Mouse (Mus musculus): ENCODE measurements around the gene Grik4. TPM values are rescaled to one million over a fixed set of nuclear protein-coding genes. Genes with fewer than 3 reads are reported as not detected.

Gene Grik4
- polyA plus RNA-seq, 1 experiment, result 0.17 TPM

DNA sequence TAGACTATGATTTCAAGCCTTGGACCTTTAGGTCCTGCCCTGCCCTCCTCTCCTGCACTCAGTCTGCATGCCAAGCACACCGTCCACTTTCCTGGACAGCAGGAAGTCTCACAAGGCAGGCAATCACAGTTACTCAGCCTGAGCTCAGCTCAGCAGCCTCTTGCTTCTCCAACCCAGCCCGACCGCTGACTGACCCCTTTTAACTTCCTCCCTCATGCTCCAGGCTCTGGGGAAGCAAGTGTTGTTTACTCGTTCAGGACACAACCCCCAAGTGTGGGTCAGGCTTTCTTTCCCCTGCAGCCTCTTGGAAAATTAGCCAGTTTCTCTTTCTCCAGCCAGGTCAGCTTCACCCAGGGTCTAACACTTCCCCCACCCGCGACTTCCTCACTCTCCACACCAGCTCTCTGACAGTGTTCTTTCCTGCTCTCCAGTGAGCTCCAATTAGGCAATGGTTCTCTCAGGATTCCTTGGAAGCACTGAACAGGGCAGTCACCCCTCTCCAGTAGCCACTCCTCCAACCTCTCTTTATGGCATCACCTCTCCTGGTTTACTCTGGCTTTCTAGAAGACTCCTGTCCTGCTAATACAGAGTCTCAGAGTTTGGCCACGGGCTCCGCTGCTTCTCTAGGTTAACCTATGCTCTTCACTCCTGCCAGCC lies 35.5 kb downstream of the Grik4 start:
- Histone ChIP-seq H3K4me1 (peaks cover 7% of the 10 kb centered on the region; the same call in 1 of the 2 replicates), H3K36me3 (replicated peaks; ENCODE audit: low read length) (no peaks in the 10 kb centered on the region), H3K4me3 (replicated peaks) (no peak overlapping the region), H3K27me3 (replicated peaks) (peaks cover 62% of the 10 kb centered on the region), H3K9me3 (no peaks in the 10 kb centered on the region)
- TF ChIP-seq FLI1 (IDR thresholded peaks at IDR 0.05; ENCODE audit: low read length) (no peak), GATA1 (IDR thresholded peaks at IDR 0.05; ENCODE audit: borderline replicate concordance, low read length) (no peak)

DNA sequence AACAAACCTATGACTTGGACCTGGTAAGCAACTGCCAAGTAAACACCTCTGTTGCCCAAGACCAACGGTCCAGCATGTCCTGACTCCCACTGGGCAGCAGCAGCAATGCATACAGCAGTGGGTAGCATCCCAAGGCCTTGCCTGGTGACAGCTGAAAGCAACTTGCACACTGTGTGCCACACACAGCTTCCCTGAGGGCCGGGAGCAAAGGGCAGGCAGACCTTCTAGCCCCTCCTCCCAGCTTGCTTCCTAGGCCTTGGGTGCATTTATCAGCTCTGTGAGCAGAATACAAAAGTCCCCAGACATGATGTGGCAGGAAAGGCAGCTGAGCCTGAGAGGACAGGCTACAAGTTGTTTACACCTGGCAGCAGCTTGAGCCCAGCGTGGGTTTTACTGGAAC lies 37.3 kb downstream of the Grik4 start:
- H3K27me3 ChIP-seq (replicated peaks), result peaks cover 64% of the 10 kb centered on the region
- no peaks in the 10 kb centered on the region for H3K36me3 ChIP-seq (replicated peaks; ENCODE audit: low read length)
- peak overlapping the region; percentile 23 for H3K4me3 ChIP-seq (replicated peaks)
- no peak for TF ChIP-seq FLI1 (IDR thresholded peaks at IDR 0.05; ENCODE audit: low read length)
- no peak for TF ChIP-seq GATA1 (IDR thresholded peaks at IDR 0.05; ENCODE audit: borderline replicate concordance, low read length)
- H3K4me1 ChIP-seq, result peaks cover 7% of the 10 kb centered on the region; the same call in 1 of the 2 replicates
- H3K9me3 ChIP-seq, result no peaks in the 10 kb centered on the region

DNA sequence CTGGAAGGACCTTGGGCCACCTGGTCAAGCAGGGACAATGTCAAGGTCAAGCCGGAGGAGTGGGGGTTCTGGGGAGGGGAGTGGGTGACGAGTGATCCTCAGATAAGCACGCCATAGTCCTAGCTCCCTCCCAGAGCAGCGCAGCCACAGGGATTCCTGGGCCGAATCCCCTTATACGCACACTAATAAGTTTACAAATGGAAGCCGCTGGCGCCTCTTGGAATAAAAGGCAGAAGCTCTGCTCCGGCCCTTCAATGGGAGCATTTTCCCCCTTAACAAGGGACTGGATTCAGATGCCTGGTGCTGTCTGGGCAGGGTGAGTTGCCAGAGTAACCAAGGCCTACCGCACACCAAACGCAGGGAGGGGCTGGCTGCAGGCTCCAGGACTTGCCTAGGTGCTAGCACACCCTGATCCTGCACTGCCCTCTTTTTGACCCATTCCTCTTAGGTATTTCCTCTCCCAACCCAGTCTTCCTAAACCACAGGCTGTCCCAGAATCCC lies 46.2 kb downstream of the Grik4 start:
- Histone ChIP-seq H3K36me3 (replicated peaks; ENCODE audit: low read length) (no peaks in the 10 kb centered on the region), H3K9me3 (peaks cover 22% of the 10 kb centered on the region), H3K27me3 (replicated peaks) (peaks cover 89% of the 10 kb centered on the region), H3K4me1 (peaks cover 9% of the 10 kb centered on the region), H3K4me3 (replicated peaks) (no peak overlapping the region)
- TF ChIP-seq FLI1 (IDR thresholded peaks at IDR 0.05; ENCODE audit: low read length) (no peak), GATA1 (IDR thresholded peaks at IDR 0.05; ENCODE audit: borderline replicate concordance, low read length) (no peak)

DNA sequence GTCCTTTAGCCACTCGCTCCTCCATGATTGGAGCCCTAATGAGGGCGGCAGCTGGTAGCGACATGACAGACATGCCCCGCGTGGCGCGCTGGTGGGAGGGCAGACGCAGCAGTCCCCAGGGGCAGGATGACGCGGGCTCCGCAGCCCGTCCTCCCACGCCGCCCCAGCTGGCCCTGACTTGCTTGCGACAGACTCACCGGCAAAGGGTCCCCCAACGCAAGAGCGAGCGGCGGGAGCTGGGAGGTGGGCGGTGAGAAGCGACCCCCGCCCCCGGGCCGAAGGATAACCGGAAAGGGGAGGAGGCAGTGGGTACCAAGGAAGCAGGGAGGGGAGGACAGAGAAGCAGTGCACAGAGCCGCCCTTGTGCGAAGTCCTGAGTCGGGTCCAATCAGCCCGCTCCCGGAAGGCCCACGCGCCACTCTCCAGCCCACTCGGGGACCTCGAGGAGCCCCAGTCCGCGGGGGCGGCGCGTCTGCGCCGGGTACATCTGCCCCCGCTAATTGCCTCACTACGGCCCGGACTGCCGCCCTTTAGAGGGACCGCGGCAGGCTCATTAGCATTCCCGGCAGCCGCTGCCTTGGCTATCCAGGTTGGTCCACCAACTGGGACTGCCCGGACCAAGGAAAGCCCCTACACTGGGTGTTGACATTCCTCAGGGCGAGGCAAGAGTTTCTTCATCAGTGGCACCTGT lies 46.8 kb downstream of the Grik4 start:
- Histone ChIP-seq H3K4me3 (replicated peaks) (peak overlapping the region; percentile 81), H3K36me3 (replicated peaks; ENCODE audit: low read length) (no peaks in the 10 kb centered on the region), H3K9me3 (peaks cover 27% of the 10 kb centered on the region), H3K4me1 (peaks cover 9% of the 10 kb centered on the region), H3K27me3 (replicated peaks) (peaks cover 86% of the 10 kb centered on the region)
- TF ChIP-seq FLI1 (IDR thresholded peaks at IDR 0.05; ENCODE audit: low read length), result no peak

DNA sequence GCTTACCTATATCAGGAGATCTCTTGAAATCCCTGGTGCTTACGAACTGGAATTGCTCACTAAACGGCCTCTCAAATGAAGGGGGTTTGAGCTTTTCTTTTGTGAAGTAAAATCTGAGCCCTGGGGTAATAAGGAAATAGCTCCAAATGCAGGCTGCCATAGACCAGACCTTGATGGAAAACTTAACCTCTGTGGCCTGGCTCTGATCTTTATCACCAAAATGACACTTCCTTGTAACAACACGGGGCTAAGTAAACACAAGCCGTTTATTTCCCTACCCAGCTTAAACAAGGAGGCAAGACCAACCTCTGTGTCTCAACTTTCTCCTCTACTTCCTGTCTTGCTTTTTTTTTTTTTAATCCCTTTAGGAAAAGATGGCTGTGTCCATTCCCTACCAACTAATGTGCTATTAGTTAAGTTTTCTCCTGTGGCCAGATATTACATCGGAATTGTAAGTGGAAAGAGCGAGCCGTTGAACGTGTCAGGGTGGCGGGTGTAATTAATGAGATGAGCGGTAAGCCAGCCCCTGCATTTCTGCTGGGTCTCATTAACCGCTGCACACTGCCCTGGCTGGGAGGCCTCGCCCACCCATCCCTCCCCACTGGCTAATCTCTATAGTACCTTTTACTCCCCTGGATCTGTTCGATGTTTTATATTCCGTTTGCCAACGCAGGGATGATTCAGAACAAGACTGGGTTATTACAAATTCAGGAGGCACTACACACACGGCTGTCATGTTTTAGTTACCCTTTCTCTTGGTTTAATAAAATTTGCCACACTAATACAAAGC lies 47.7 kb downstream of the Grik4 start:
- Histone ChIP-seq H3K27me3 (replicated peaks) (peaks cover 77% of the 10 kb centered on the region), H3K4me1 (peaks cover 9% of the 10 kb centered on the region), H3K36me3 (replicated peaks; ENCODE audit: low read length) (no peaks in the 10 kb centered on the region), H3K9me3 (peaks cover 32% of the 10 kb centered on the region), H3K4me3 (replicated peaks) (no peak overlapping the region)
- TF ChIP-seq FLI1 (IDR thresholded peaks at IDR 0.05; ENCODE audit: low read length), result no peak
- TF ChIP-seq GATA1 (IDR thresholded peaks at IDR 0.05; ENCODE audit: borderline replicate concordance, low read length), result no peak

DNA sequence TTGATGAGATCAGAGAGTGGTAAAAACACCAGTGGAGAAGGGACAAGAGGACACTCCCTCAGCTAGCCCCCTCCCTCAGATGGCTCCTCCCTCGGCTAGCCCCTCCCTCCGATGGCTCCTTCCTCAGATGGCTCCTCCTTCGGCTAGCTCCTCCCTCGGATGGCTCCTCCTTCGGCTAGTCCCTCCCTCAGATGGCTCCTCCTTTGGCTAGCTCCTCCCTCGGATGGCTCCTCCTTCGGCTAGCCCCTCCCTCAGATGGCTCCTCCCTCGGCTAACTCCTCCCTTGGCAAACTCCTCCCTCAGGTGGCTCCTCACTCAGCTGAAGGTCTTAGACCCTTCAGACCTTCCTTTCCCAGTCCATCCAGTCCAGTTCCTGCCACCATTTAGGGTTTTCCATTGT lies 51.5 kb downstream of the Grik4 start:
- Histone ChIP-seq H3K36me3 (replicated peaks; ENCODE audit: low read length) (no peaks in the 10 kb centered on the region), H3K9me3 (peaks cover 39% of the 10 kb centered on the region), H3K4me1 (peaks cover 7% of the 10 kb centered on the region), H3K27me3 (replicated peaks) (peaks cover 67% of the 10 kb centered on the region), H3K4me3 (replicated peaks) (no peak overlapping the region)
- TF ChIP-seq GATA1 (IDR thresholded peaks at IDR 0.05; ENCODE audit: borderline replicate concordance, low read length) (no peak), FLI1 (IDR thresholded peaks at IDR 0.05; ENCODE audit: low read length) (no peak)

DNA sequence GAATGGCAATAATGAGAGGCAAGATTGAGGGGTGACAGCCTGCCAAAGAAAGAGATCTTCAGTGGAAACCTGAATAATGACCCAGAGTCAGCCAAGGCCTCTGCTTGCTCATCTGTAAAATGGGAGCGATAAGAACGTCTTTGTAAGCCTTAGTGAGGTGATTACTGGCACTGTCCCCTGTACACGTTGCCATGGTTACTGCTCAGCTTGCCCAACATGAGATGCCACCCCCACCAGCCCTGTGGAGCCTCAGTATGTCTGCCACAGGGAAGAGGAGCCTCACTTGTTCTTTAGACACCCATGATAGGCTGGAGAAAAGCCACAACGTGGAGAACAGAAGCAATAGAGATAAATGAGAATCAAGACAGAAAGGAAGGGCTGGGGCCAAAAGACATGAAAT lies 56.4 kb downstream of the Grik4 start:
- peaks cover 40% of the 10 kb centered on the region for H3K27me3 ChIP-seq (replicated peaks)
- TF ChIP-seq FLI1 (IDR thresholded peaks at IDR 0.05; ENCODE audit: low read length), result no peak
- TF ChIP-seq GATA1 (IDR thresholded peaks at IDR 0.05; ENCODE audit: borderline replicate concordance, low read length), result no peak
- no peaks in the 10 kb centered on the region for H3K36me3 ChIP-seq (replicated peaks; ENCODE audit: low read length)
- H3K4me1 ChIP-seq, result peaks cover 20% of the 10 kb centered on the region
- no peak overlapping the region for H3K4me3 ChIP-seq (replicated peaks)
- peaks cover 23% of the 10 kb centered on the region for H3K9me3 ChIP-seq

DNA sequence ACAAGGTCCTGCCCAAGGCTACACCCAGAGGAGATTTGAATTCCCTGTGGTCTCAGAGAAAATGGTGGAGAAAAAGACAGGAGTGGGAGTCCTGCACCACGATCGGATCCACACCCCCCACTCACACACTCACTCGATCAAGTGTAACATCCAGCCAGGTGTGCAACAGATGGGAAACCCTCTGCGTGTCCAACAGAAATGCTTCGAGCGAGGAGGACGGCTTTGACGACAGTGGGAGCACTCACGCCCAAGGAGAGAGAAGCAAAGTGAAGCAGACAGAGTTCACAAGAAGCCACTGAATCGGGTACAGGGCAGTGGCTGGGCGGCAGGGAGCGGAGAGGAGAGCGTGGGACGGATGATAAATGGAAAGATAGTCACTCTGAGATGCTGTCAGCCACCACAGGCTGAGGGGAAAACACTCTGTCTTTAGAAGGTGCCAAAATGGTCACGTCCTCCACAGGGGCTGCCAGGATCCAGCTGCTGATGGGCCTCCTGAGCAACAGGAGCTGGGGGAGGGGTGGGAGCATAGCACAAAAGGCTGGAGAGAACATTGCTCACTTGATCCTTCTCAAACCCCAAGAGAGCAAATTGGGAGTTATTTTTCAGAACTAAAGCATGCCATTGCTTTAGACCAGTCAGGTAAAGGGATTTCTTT lies 58.1 kb downstream of the Grik4 start:
- Histone ChIP-seq H3K27me3 (replicated peaks) (peaks cover 43% of the 10 kb centered on the region), H3K9me3 (peaks cover 11% of the 10 kb centered on the region), H3K4me1 (peaks cover 28% of the 10 kb centered on the region), H3K4me3 (replicated peaks) (no peak overlapping the region), H3K36me3 (replicated peaks; ENCODE audit: low read length) (no peaks in the 10 kb centered on the region)
- TF ChIP-seq GATA1 (IDR thresholded peaks at IDR 0.05; ENCODE audit: borderline replicate concordance, low read length) (no peak), FLI1 (IDR thresholded peaks at IDR 0.05; ENCODE audit: low read length) (no peak)

DNA sequence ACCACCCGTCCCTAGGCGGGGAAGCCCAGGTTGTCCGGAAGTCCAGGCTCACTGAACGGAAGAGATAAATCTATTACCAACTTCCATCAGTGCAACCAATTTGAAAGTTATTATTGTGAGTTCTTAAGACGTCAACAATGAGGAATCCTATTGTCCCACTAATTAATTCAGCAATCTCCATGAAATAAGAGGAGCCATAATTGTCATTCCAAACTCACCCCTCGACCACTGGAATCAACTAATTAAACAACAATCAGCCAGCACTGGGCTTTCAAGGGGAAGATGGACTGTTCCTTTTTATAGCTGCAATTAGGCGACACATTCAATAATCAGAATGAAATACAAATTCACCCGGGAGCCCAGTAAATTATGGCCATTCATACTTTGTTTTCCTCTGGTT lies 58.7 kb downstream of the Grik4 start:
- Histone ChIP-seq H3K36me3 (replicated peaks; ENCODE audit: low read length) (no peaks in the 10 kb centered on the region), H3K4me3 (replicated peaks) (no peak overlapping the region), H3K9me3 (peaks cover 4% of the 10 kb centered on the region), H3K27me3 (replicated peaks) (peaks cover 36% of the 10 kb centered on the region), H3K4me1 (peaks cover 32% of the 10 kb centered on the region)
- TF ChIP-seq FLI1 (IDR thresholded peaks at IDR 0.05; ENCODE audit: low read length), result no peak
- no peak for TF ChIP-seq GATA1 (IDR thresholded peaks at IDR 0.05; ENCODE audit: borderline replicate concordance, low read length)
